Comparison of ENCODE assay signal across 13 mouse cellular contexts in genomic region chr2:27218121-27218544, GRCm38 (mm10). TPM values are rescaled to one million over a fixed set of nuclear protein-coding genes. Genes with fewer than 3 reads are reported as not detected.
DNase-seq lines count a peak whose midpoint lies in the region.
"Had no signal": no experiment of that assay in that cellular context is flagged by ENCODE, and none has a peak within 500 bp of the region (broad histone marks: within the 10 kb centered on the region; RNA-seq: fewer than 3 reads in every experiment).

No protein-coding gene starts in this region.

- DNase-seq in cerebellum, postnatal 10 days = peak; percentile 44 to 56
- no peak for DNase-seq in cerebellum, adult 9-10 months
- peak; percentile 35 to 63 for DNase-seq in layer of hippocampus, adult 18-20 months (ENCODE audit: low spot score in 2 of 2)
- no peak for DNase-seq in layer of hippocampus, postnatal 25 days (ENCODE audit: extremely low spot score in 1 of 2, low spot score in 1 of 2)
- peak; percentile 43 for DNase-seq in right cerebral cortex, adult 18-20 months
- no peak for DNase-seq in right cerebral cortex, postnatal 36 days (ENCODE audit: low spot score in 2 of 2)
- peak; percentile 62 for DNase-seq in lung, postnatal 10 days
- DNase-seq in retina, embryonic 14.5 days (ENCODE audit: low spot score) = no peak
- DNase-seq: cerebellum, adult 9-11 months; gastrocnemius, postnatal 10 days; liver, embryonic 13.5 days; thymus, postnatal 14 days had no signal

RNA-seq across cellular contexts. Expression of gene Sardh, which starts 30.0 kb away (rescaled TPM):
- 1 to 10 TPM; 8.4 to 9.9 TPM for total RNA-seq in layer of hippocampus, adult 18-20 months (2021)
- total RNA-seq in layer of hippocampus, postnatal 25 days (2021) = 10 to 100 TPM in 1 of 2 experiments, 1 to 10 TPM in 1; 9.8 to 11.0 TPM

RNA-seq across cellular contexts. Expression of gene Dbh, which starts 53.1 kb away (rescaled TPM):
- total RNA-seq in layer of hippocampus, adult 18-20 months (2021) = under 1 TPM; 0.25 to 0.27 TPM
- under 1 TPM; 0.54 TPM for total RNA-seq in layer of hippocampus, postnatal 25 days (2021)
- total RNA-seq: ES-E14 had no signal

Comparison
In these comparisons a context has a peak if more than half of its experiments do, and no peak if none do; other contexts are left out.
1. DNase-seq: peak in cerebellum, postnatal 10 days (2 of 2), layer of hippocampus, adult 18-20 months (2 of 2), right cerebral cortex, adult 18-20 months (single experiment) and lung, postnatal 10 days (single experiment); none in cerebellum, adult 9-10 months (single experiment), layer of hippocampus, postnatal 25 days (0 of 2), right cerebral cortex, postnatal 36 days (0 of 2) and retina, embryonic 14.5 days (single experiment).